Mouse (Mus musculus) thymus, postnatal 25 days (tissue): ENCODE results near the gene Ezr.
A peak's percentile ranks its signal among the peaks of the same experiment; 100 is the strongest.

ENCODE experiments used
- DNase-seq: peaks from one replicate; pipeline ENCODE4 v3.0.0; 2022

The Ezr gene

GRCm38 (mm10) chr17:6789103-6789502 is 6.5 kb upstream of the Ezr start:
- DNase-seq = no peak

DNA sequence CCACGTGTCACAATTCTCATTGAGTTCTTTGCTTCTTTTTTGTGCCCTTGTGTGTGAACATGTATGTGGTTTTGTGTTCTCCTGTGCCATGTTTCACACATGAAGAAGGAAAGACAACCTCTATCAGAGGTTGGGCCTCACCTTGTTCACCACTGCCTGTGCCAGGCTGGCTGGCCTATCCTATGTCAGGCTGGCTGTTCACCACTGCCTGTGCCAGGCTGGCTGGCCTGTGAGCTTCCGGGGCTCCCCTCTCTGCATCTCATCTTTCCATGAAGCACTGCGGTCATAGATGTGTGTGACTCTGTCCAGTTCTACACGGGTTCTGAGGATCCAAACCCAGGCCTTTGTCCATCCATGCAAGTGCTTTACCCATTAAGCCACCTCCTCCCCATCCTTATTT is 4.7 kb upstream of the Ezr start:
- DNase-seq = no peak

- no peak for DNase-seq
Observed at GRCm38 (mm10) chr17:6783756-6784357, 1.3 kb upstream of the Ezr start.

GRCm38 (mm10) chr17:6783006-6783661 is 550 bp upstream of the Ezr start:
- DNase-seq = peak; percentile 66

DNA sequence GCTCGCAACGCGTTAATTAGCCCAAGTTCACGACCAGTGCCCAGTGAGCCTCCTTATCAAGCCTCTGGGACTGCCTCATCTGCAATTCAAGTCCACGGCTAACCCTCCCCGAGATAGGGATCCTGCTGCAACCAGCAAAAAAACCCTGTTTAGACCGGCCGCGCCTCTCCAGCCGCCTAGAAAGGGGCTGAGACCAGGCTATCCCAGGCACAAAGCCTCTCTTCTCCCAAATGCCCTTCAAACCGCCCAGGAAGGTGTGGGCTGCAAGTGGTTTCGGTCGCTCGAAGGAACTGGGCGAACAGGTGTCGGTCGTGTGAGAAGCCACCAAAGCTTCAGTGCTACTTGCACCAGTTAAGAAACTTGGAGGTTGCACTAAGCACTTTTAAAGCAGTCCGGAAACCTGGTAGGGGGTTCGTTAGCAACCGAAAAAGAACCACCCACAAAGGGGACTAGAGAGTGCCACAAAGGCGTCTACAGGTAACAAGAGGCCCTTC is 504 bp downstream of the Ezr start:
- peak; percentile 70 for DNase-seq

DNA sequence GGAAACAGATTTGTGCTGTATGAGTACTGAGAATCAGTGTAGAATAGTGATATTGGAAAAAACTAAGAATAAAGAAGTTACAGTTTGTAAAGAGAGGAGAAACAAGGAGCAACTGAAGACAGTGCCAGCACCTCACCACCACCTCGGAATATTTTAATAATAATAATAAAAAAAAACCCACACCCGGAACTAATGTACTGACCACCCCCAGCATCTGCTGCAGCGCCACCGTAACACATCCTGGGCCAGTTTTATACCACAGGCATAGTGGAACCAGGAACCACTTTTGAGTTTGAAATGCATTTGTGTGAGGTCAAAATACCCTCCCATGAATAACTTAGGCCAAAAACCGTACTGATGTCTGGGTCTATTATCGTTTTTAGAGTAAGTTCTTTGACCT is 1.3 kb downstream of the Ezr start:
- no peak for DNase-seq

GRCm38 (mm10) chr17:6780521-6781115 is 2.0 kb downstream of the Ezr start:
- no peak for DNase-seq

- no peak for DNase-seq
Observed at GRCm38 (mm10) chr17:6779632-6780031, 3.0 kb downstream of the Ezr start.

DNA sequence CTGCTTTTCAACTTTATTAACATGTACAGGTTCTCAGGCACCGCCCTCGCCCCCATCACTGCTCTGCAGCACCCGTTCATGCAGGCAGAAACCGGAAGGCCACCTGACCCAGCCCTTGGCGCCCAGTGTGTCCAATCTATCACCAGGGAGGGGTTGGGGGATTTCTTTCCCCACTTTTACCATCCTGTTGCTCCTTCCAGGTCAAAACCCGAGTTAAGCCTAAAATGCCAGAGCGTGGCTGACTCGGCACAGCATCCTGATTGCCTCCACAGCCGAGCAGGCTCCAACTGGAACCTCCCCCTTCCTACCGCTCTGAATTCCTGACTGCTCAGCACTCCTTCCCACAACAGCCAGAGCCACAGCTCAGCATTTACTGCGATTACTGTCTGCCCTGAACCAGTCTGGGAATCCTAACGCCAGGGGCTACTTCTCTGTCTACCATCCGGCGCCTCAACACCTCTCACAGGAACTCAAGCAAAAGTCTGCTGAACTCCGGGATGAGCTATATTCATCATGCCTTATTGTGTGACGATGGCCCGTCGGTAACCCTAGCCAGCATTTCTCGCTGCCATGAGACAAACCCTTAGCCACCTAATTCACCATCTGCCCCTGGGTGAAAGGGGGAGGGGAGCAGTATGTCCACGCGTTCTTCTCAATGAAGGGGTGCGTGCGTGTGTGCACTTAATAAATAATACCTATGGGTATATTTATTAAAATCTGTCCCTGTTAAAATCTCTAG is 3.6 kb downstream of the Ezr start:
- DNase-seq = peak; percentile 57

GRCm38 (mm10) chr17:6778332-6778683 is 4.3 kb downstream of the Ezr start:
- peak; percentile 58 for DNase-seq

DNA sequence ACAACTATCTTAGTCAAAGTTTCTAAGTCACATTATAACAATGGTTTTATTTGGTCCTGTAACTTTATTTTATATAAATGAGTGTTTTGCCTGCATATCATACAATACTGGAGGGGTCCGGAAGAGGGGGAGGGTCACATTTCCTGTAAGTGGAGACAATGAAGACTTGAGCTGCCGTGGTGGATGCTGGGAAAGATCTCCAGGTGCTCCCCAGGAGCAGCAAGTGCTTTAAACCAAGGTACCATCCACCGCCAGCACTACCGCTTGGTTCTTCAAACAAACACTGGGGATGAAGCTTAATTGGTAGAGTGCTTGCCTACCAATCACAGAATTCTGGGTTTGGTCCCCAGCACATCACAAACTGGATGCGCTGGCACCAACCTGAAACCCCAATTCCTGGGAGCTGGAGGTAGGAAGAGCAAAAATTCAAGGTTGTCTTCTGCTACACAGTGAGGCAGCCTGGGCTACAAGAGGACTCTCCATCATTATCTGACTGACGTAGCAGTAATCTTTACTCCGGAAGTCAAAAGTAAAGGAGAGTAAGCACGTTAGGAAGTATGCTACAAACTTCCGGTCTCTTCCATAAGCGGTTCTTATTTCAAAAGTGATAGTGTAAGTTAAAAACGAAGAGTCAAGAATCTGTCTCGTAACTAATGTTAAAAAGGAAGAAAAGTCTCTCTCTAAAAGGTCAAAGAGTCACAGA is 4.8 kb downstream of the Ezr start:
- DNase-seq = peak; percentile 75

- no peak for DNase-seq
Observed at GRCm38 (mm10) chr17:6777061-6777460, 5.5 kb downstream of the Ezr start.

- DNase-seq = no peak
Observed at GRCm38 (mm10) chr17:6776576-6776975, 6.0 kb downstream of the Ezr start.

- DNase-seq = no peak
Observed at GRCm38 (mm10) chr17:6776123-6776522, 6.5 kb downstream of the Ezr start.

DNA sequence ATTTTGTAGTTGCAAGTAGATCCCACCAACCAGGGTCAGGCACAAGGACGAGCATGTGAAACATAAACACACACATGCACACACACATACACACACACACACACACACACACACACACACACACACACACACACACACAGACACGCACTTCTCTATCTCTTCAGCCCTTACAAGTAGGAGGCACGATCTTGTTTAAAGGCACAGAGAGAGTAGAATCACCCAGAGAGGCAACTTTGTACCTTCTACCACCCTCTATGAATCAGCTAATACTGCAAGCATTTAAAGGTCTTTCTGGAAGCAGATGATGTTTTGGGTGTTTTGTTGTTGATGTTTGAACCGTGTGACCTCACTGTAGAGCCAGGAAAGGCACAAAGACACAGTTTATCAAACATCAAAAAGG is 6.9 kb downstream of the Ezr start:
- DNase-seq = no peak

GRCm38 (mm10) chr17:6775221-6775620 is 7.4 kb downstream of the Ezr start:
- DNase-seq = no peak

- no peak for DNase-seq
Observed at GRCm38 (mm10) chr17:6773249-6773966, 9.2 kb downstream of the Ezr start.

DNA sequence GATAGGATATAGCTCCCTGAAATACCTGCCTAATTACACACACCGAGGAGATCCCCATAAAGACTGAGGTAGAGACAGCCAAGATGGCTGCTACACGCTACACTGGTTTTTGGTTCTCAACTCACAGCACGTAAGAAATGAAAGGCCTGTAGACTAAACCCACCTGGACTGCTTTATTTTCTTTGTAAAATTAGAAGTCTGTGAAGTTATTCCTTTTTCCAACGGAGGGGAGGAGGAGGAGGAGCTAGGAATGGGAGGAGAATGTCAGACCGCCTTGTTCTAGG is 10.2 kb downstream of the Ezr start:
- DNase-seq = no peak

GRCm38 (mm10) chr17:6771661-6772489 is 10.7 kb downstream of the Ezr start:
- no peak for DNase-seq

DNA sequence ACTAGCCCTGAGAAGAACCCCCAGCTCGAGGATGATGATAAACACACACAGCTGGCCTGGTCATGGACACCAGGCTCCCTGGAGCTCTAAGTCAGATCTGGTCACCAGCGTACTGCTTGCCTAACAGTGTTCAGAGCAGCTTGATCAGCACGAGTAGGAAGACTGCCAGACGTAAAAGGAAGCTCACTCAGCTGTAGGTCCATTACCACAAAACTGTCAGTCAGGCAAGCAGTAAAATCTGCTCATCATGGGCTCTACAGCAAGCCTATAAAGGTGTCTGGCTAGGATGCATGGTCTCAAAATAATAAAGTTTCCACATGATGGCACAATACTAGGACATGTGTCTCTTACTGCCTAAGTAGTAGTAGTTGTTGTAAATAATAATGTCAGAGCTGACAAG is 13.0 kb downstream of the Ezr start:
- no peak for DNase-seq

GRCm38 (mm10) chr17:6768301-6768788 is 14.2 kb downstream of the Ezr start:
- DNase-seq = no peak

DNA sequence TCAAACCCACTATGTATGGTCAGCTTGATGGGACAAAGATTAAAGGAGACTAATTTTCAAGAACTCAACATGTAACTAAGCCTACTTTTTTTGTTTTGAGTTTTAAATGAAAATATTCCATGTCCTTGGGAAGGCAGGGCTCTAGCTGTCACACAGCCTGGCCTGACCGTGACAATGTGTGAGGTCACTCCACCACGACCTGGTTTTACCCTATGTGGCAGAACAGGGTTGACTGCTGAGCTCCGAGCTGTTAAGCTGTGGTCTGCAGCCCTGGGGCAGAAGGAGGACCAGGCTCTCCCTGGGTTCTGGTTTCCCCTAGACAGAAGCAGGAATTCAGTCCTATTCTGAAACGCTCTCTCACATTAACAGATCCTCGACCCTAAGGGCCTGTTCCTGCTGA is 14.8 kb downstream of the Ezr start:
- DNase-seq = no peak
